Mouse (Mus musculus): ENCODE results near the gene Nup54.

The Nup54 gene

DNA sequence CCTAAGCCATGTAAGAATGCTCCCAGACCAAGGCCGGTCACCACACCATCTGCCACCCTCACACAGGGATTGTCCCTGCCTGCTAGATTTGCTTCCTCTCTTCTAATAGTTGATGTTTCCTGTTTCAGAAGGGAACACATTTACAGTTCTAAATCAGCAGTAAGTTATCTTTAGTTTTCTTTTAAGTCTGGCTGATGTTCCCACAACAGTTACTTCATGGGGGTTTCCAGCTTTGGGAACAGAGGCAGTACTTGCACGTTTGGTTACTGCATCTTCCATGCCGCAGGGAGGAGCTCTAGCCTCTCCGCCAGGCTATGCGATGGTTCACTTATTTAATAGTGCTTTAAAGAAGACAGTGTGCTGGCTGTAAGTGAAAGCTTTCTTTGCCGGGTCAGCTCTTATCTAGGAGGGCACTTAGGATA lies 60.3 kb downstream of the Nup54 start:
- no peak for DNase-seq (ENCODE audit: low spot score)

DNA sequence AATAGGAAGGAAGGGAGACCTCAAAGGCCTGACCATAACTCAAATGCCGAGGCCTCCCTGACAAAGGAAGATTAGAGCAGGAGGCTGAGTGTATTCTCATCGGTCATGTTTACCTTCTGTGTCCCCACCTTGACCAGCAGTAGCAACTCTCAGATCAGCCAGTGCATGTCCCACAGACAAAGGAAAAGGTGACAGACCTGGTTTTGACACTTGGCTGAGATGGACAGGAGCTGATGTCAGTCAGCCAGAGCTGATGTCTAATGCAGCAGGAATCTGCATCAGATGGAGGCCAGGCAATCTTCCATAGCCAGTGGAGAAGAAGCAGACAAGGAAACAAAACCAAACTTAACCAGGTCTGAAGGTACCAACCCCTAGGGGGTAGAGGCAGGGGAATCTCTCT lies 62.4 kb downstream of the Nup54 start:
- DNase-seq (ENCODE audit: low spot score) = no peak

GRCm38 (mm10) chr5:92371361-92371976 lies 63.5 kb downstream of the Nup54 start:
- no peak for DNase-seq (ENCODE audit: low spot score)

DNA sequence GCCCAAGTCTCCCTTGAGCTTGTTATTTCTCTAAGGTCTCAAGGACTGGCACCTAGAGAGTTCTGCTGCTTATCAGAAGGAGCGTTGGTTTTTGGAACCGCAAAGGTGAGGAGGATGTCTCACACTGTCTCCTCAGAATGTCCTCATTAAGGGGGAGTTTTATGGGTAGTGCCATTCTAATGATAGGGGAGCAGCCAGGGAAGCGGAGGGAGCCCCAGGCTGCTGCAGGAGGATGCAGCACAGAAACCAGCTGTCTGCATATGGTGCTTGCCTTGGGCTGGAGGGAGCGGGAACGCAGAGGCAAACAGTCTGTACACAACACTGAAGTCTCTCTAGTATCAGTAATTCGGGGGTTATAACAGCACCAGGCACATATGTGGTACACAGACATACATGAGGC lies 64.1 kb downstream of the Nup54 start:
- no peak for DNase-seq (ENCODE audit: low spot score)

- no peak for DNase-seq (ENCODE audit: low spot score)
Observed at GRCm38 (mm10) chr5:92370392-92370791, 64.6 kb downstream of the Nup54 start.

DNA sequence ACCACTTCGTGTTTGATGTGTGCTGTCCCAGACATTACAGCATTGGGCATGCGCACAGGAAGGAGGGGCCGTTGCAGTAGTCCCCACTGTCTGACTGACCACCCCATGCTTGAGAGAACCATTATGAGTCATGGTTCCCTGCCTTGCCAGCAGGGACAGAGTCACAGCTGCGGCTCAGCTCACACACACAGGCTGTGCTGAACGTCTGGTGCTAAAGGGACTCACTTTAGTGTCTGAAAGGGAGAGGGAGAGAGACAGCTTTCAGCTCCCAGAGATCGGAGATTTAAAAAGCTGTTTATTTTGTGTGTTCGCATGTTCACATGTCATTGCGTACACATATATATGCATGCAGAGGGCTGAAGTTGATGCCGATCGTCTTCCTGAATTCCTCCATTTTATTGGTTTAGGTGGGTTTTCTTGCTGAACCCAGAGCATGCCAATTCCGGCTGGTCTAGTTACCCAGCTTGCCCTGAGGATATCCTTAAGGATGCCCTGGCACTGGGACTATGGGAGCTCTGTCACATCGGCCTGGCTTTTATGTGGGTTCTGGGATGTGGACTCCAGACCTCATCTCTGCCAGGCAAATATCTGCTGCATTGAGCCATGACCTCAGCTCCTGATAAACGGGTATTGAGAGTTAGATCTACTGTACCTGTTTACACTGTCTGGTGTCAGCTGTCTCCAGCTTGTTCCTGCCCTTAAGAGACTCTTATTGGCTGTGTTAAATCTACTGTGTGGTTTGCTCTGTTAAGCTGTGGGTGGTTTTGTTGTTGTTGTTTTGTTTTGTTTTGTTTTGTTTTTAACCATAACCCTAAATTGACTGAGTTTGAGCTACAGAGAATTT lies 65.6 kb downstream of the Nup54 start:
- no peak for DNase-seq (ENCODE audit: low spot score)

DNA sequence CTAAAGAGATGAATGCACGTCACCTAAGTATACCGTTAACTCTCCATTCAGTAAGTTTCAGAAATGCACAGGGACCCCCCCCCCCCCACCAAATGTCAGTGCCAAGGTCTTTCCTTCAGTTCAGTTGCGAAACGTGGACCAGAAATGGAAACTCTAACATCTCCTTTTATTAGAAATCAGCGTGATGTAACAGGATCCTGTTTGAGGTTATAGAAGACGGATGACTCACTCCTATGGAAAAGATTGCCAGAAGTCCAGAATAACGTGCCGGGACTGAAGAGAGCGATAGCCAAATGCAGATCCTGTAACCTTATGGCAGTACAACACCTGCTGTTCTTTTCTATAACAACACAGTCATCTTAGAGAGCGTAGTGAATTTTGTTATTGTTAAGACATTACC lies 66.6 kb downstream of the Nup54 start:
- DNase-seq (ENCODE audit: low spot score) = no peak

DNA sequence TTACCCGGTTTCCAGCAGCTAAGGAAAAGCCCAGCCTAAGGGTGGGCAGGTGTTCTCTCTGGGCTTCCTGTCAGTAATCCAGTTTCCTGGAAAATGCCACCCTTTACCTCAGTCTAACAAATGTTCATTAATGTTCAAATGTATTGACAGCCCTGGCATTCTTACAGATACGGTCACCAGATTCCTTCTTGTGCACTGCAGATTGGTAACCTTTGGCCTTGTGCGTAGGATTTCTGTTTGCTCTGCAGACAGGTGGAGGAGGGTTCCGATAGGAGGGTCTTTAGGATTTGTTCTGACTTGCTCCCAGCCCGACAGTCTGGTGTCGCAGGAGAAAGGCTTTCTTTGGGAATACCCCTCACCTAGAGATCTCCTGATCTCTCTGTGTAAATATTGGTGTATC lies 68.5 kb downstream of the Nup54 start:
- DNase-seq (ENCODE audit: low spot score) = no peak

Measured in spleen, adult 12 weeks (tissue).